Mouse (Mus musculus): ENCODE data around the gene Vangl2.

GRCm38 (mm10) chr1:172057491-172057921 is 29.3 kb upstream of the Vangl2 start, which contains the start of gene Nhlh1:
- TF ChIP-seq CTCF (IDR thresholded peaks at IDR 0.05), result no peak
- TF ChIP-seq EP300 (IDR thresholded peaks at IDR 0.05; ENCODE audit: insufficient read depth, low read depth, low read length), result no peak
- TF ChIP-seq POLR2A (IDR thresholded peaks at IDR 0.05; ENCODE audit: insufficient read depth, low read depth, low read length), result no peak
